Mouse (Mus musculus): Measurements from ENCODE around the gene Acyp1.

DNA sequence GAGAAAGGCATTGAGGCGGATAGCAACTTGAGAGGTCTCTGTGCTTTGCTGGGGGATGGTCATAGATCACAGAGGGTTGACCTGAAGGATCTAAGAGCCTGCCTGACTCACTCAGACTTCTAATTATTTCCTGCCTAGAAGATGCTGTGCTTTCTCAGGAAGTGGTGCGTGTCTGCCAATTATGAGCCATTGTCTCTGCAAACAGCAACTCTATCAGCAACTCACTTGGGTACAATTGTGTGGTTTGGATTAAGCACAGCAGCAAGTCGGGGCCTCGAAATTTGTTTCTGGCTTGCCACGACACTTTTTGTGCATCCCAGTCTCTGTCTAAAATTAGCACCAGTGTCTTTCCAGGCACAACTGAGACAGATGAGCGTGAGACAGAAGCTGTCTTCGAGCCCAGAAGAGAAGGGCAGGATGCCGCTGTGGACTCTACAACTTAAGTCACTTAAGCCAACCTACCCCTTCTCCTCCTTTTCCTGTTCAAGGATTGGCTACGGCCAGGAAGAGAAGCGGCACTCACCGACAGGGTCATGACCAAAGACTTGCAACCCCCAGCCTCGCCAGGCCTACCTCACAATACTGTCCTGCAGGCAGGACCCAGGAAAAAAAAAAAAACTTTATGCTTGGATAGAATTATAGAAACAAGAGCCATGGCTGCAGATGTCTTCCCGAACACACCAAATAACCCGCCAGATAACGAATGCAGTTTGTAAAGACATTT, 60.2 kb downstream of the Acyp1 start:
- TF ChIP-seq CTCF (IDR thresholded peaks at IDR 0.05; ENCODE audit: low read depth) (no peak), EP300 (IDR thresholded peaks at IDR 0.05; ENCODE audit: low read depth) (no peak)

Data from liver, postnatal 0 days (tissue).